Mouse (Mus musculus): ENCODE results near the gene Txndc5. TPM values are rescaled to one million over a fixed set of nuclear protein-coding genes. Genes with fewer than 3 reads are reported as not detected.

Txndc5 gene
- total RNA-seq, 1 experiment = 191 TPM

DNA sequence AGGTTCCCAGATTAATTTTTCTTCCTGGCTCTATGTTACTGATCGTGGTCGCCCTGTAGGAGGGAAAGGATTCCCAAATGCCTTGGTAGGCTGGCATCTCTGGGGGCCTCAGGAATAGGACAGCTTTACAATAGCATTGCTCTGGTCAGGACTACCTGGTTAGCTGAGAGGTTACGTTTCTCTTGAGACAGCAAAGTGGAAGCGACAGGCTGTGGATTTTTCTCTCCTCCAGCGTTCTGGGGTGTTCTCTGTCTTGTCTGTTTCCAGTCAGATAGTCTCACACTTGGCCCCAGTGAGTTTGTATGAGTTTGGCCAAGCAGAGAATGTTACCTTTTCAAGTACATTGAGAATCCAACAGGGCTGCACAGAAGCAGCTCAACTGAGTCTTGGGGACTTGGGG lies 77.2 kb downstream of the Txndc5 start:
- Histone ChIP-seq H3K27ac (ENCODE audit: insufficient read depth, low read depth, low read length, poor library complexity, severe bottlenecking) (no peak overlapping the region), H3K36me3 (ENCODE audit: control insufficient read depth, insufficient read depth, low read length, poor library complexity, severe bottlenecking) (no peaks in the 10 kb centered on the region), H3K4me1 (ENCODE audit: control insufficient read depth in 2 of 2, insufficient read depth in 2 of 2, low read length in 2 of 2, poor library complexity in 1 of 2) (peaks cover 0 to 5% of the 10 kb centered on the region in 2 experiments; a peak in 2 of 4 replicates), H3K9ac (ENCODE audit: insufficient read depth, low read depth, low read length, poor library complexity, severe bottlenecking) (no peak overlapping the region), H3K9me3 (ENCODE audit: control insufficient read depth, insufficient read depth, low read depth, low read length) (no peaks in the 10 kb centered on the region), H3K4me3 (ENCODE audit: insufficient read depth in 1 of 2, low read depth in 1 of 2, low read length in 2 of 2, poor library complexity in 1 of 2, severe bottlenecking in 1 of 2) (no peak overlapping the region)
- TF ChIP-seq CHD2 (IDR thresholded peaks at IDR 0.05; ENCODE audit: low read depth, low read length) (no peak), ZNF384 (IDR thresholded peaks at IDR 0.05; ENCODE audit: low read depth, low read length) (no peak), ZC3H11A (IDR thresholded peaks at IDR 0.05; ENCODE audit: borderline replicate concordance, low read depth, low read length) (no peak), MAFK (IDR thresholded peaks at IDR 0.05; ENCODE audit: insufficient read depth, low read depth, low read length) (no peak), HCFC1 (IDR thresholded peaks at IDR 0.05; ENCODE audit: borderline replicate concordance, insufficient read depth, low read length) (no peak)
- in situ Hi-C loops (cut with MboI; ENCODE audit: low sequenced_read_pairs in 2 of 2, unreplicated experiment in 2 of 2) = no loop called here
- DNase-seq (ENCODE audit: low read depth, low spot score) = no peak

Other genes with a start within 250 kb of the Txndc5 start
- 1.8 and 2.1 TPM in 2 replicates for gene Bmp6, start 183.7 kb downstream of the Txndc5 start, total RNA-seq (2012; rRNA removed)
- gene Bloc1s5, start 106.3 kb upstream of the Txndc5 start, total RNA-seq (2012; rRNA removed) = 2.5 and 3.4 TPM in 2 replicates
- gene Eef1e1, start 130.2 kb upstream of the Txndc5 start, total RNA-seq (2012; rRNA removed) = 94.6 and 111 TPM in 2 replicates